Mouse (Mus musculus) heart, embryonic 16.5 days (tissue): ENCODE data around the gene Kcna1. TPM values are rescaled to one million over a fixed set of nuclear protein-coding genes. Genes with fewer than 3 reads are reported as not detected.

Experiments used
- polyA plus RNA-seq: library from polyadenylated mRNA; unstranded; fragments of >200 nt; fragmentation: Nextera tagmentation; extraction: Ambion mirVana; gene quantifications from 2 replicates; pipeline ENCODE4 v1.2.1, GENCODE M21; 2015

Kcna1 gene
- polyA plus RNA-seq, 1 experiment from 2014 or later, result 0.37 TPM

Other genes starting within 250 kb of the Kcna1 start
- gene Kcna5, start 111.0 kb downstream of the Kcna1 start, polyA plus RNA-seq, result 9.1 and 10.3 TPM in 2 replicates
- gene Kcna6, start 94.3 kb upstream of the Kcna1 start, polyA plus RNA-seq, result 0.98 and 1.3 TPM in 2 replicates
- 423 and 433 TPM in 2 replicates for gene Ndufa9, start 202.8 kb upstream of the Kcna1 start, polyA plus RNA-seq
- gene Akap3, start 206.7 kb upstream of the Kcna1 start, polyA plus RNA-seq, result not detected in 2 replicates